Mouse (Mus musculus) lung, adult 2 months (tissue): Measurements from ENCODE around the gene Pcdh7.

Experiments
- CTCF ChIP-seq: fragments of 200-500 bp; IDR thresholded peaks from 2 replicates; pipeline ENCODE4 v1.5.1; 2011; ENCODE audit warnings: mild to moderate bottlenecking, low read length, control low read depth; ENCODE audit not compliant: insufficient read depth
- POLR2A ChIP-seq: fragments of 200-500 bp; IDR thresholded peaks from 2 replicates; pipeline ENCODE4 v1.6.1; 2011; ENCODE audit warnings: low read depth, mild to moderate bottlenecking, control low read depth, low read length, borderline replicate concordance; ENCODE audit errors: extremely low read depth

DNA sequence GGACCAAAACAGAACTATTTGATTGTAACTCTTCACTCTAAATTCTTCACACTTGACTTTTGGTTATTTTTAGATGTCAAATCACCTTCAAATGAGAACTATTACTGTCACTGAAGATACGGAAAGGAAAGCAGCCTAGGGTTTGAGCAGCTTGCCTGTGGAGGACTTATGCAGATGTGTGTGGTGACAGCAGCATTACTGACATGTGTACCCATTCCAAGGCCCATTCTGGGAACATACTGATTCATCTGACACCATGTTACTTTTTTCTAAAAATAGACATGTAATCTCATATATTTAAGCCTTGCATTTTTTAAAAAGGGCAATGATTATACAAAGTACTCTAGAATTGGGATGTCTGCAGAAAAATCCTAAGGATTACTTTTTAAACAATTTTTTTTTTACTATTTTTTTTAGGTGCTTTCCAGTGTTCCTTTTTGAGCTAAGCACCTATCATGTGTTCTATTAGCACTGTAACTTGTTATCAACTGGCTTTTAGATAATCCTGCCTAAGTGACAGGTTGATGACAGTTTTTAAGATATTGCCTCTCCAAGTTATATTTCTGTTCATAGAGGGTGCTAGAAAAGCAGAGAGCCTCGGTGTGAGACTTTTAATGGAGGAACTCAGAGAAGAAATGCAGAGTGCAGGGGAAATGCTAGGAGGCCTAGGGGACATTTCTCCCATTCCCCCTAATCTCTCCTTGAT, 26.3 kb downstream of the Pcdh7 start:
- TF ChIP-seq POLR2A (no peak), CTCF (no peak)
